Mouse (Mus musculus): Measurements from ENCODE around the gene Rapgef4. TPM values are rescaled to one million over a fixed set of nuclear protein-coding genes. Genes with fewer than 3 reads are reported as not detected.

The Rapgef4 gene
- total RNA-seq, 1 experiment from 2014 or later: 527 TPM

DNA sequence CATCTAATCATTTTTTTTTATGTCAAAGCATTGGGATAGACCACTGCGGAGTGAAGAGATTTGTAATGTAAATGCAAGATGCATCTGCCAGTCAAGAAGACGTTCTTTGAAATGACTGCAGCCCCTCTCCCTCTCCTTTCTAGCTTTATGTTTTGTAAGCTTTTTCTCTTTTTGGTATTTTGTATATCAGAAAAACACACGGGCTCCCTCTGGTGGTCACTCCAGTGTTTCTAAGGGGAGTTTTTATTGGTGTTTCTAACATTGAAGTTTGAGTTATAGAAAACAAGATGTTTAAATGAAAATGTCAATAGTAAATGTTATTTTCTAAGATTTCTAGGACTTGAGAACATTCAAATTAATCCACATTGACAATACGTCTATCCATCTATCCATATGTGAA is 168.0 kb downstream of the Rapgef4 start:
- peak; percentile 75 for DNase-seq

DNA sequence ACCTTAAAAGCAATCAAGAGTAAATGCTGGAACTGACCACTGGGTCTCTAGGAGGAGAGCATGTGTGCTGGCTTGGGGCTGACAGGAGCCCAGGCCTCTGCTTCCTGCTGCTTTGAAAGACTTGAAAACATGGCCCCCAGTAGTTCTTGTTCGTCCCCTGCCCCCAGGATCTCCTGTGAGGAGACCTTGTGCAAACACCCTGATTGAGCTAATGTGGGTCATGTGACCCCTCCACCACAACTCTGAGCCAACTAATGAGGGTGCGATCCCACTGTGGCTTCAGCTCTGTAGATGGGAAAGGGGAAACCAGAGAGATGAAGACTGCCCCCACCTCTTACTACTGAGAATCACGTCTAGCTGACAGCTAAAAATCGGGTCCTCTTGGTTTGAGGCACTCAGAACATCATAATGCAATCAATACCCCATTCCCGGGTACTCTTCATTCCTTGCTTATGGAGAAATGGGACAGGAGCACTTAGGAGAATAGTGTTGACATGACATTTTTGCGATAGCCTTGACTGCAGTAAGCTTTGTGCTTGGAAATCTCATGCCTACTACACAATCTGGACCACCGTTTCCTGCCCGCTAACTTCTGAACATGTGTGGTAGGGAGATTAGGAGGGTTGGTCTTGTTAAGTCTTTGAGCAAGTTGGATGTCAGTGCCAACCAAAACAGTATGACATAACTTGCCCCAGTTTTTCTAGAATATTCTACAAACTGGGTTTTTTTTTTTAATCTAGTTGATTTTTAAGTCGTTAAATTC is 170.9 kb downstream of the Rapgef4 start:
- no peak for DNase-seq

DNA sequence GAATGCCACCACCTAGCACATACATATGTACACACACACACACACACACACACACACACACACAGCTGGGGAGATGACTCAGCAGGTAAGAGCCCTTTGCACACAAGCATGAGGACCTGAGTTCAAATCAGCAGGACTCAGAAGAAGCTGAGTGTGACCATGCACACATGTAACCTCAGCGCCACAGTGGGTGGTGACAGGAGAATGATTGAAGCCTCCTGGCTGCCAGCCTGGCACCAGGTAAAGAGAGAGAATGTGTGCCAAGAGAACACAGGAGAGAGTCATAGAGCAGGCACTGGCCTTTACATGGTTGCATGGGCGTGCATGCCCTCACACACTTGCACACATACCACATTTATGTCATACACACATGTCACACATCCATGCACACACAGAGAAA is 171.7 kb downstream of the Rapgef4 start:
- no peak for DNase-seq

DNA sequence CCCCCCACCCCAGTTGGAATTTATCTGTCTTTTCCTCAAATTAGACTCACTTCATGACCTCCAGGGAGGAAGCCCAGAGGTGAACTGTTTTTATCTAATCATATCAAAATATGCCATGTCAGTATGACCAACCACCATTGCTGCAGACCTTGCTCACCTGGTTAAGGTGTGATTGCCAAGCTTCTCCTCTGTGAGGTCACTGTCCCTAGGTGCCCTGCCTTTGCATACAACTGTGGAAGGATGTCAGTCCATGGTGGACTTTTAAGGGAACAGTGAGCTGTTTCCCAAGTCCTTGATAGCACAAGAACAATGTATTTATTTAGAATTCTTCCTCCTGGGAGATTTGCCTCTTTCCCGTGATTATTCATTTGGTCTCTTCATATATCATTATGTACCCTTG is 172.8 kb downstream of the Rapgef4 start:
- DNase-seq: no peak

DNA sequence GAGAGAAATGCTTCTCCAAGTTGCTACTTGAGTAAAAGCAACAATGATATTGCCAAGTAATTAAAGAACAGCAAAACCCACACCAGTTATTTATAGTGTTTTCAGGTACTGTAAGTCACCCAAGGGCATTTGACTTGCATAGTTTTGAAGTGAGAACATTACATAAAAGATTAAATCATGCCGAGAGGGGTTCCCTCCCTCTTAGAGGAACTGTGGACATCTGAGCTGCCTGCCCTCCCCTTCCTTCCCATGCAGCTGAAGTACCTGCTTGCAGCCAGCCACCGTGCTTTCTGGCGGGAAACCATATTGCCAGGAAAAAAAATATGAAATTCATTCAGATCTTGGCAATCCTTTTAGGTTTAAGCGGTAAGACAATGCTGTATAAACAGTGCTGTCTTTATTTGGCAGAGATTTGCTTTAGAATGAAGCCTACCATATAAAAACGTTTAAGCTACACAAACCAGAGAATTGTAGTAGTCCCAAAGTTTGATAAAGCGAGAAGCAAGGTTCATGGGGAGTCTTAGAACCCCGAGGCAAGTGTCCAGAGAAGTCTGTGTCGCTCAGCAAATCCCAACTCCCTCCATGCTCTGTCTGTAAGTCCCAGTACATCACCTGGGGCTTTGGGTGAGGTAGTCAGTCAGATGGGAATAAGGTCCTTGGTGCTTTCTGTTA is 174.2 kb downstream of the Rapgef4 start:
- no peak for DNase-seq

DNA sequence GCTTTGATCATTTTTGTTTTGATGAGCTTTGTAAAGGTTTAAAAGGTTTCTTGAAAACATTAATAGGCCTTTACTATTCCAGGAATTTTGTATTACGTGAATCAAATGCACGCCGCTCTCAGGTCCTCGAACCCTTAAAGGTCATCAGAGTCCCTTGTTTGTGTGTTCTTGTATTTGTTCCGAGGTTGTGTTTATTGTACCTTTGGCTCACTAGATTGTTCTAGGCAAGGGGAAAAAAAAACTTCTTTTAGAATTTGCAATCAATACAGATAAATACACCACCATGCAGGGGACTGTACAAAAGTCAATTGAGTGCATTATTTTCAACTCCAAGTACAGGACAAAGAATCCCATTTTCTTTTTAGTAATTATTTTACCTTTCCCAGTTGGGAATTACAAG is 175.4 kb downstream of the Rapgef4 start:
- DNase-seq: no peak

DNA sequence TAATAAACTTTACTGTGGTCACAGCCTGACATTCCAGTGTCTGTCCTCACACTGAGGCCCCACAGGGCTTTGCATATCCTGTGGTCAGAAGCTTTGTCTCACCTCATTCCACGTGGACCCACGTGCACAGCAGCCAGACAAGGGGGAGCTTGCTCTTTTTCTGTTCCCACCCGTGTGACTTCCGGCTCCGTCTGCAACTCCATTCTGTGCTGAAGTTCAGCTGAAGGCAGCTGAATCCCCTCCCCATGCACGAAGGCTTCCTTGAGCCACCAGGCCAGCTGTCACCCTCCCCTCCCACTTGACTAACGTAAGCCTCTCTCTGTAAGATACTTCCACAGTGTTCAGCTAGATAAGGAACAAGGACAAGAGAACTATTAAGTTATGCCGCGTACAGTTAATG is 176.5 kb downstream of the Rapgef4 start:
- no peak for DNase-seq

DNA sequence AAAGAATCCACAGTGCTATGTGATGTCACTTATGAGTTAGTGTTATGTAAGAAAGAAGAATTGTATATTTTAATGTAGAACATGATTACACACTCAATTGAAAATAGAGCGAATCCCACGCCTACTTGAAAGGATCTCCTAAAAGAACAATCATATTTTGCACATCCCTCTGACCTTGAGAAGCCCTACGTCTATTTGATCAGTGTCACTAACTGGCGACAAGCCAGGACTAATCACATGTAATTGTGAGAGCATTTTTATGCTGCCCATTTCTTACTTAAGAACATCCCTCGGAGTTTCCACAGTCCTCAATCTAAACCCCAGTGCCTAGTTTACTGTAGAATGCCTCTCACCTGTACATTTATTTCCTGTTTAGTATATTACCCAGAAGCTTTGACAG is 177.0 kb downstream of the Rapgef4 start:
- no peak for DNase-seq

DNA sequence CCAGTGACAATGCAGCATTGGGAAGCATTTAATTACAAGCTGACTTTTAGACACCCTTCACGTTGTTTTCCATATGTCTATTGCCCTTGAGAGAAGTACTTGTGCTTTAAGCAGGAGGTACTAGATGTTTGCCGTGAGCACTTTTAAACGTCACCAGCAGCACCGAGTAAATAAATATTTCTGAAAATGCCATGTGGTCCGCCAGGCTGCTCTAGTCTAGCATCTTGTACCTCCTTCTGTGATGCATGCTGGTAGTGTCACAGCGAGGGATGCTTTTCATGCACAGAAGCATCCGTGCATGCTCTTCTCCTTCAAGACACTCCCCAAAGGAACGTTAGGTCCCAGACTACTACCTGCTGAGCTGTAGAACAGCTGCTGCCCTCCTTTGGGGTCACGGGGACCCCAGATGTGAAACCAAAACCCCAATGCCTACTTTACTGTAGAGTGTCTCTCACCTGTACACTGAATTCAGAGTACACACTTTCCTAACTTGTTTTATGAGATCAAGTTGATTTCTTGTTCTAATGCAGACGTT is 177.7 kb downstream of the Rapgef4 start:
- DNase-seq: no peak

DNA sequence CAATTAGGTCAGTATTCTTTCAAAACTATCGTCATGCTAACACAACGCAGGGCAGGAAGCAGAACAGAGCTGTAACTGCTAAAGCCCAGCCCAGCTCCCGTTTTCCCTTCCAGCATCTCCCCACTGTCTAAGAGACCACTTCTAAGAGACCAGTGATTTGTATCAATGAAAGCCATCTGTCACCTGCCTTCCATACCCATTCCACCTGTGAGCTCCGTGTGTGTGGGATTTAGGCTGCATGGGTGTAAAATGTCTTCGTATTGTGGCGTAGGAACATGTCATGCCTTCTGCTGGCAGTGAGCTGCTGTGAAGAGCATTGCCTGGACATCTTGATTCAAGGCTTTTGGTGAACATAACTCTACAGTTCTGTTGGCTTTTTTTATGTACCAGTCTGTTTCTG is 178.2 kb downstream of the Rapgef4 start:
- no peak for DNase-seq

DNA sequence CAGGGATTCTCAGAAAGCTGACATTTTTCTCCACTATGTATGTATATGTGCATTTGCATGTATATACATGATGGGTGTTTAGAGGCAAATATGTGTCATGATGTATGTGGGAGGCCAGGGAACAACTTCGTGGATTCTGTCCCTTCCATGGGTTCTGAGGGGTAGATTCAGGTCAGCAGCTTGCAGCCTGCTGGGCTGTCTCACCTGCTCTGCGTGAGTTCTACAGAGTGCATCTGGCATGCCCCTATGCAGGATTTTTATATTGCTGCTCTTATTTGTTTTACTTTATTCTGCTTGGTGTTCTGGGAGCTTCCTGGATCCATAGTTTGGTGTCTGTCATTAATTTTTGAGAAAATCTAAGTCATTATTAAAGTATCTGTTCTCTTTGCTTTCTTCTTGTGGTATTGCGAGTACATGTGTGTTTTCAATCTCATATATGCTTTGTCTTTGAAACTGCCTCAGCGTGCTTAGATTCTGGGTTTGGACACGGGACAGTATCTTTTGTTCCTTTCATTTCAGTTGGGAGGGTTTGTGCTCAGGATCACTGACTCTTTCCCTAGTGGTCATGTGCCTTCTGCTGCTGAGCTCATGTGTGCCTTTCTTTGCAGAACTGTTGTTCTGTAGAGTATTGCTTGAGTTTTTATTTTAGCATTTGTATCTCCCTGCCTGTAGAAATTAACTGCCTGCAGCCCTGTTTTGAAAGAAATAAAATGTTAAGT is 184.3 kb downstream of the Rapgef4 start:
- DNase-seq: no peak

DNA sequence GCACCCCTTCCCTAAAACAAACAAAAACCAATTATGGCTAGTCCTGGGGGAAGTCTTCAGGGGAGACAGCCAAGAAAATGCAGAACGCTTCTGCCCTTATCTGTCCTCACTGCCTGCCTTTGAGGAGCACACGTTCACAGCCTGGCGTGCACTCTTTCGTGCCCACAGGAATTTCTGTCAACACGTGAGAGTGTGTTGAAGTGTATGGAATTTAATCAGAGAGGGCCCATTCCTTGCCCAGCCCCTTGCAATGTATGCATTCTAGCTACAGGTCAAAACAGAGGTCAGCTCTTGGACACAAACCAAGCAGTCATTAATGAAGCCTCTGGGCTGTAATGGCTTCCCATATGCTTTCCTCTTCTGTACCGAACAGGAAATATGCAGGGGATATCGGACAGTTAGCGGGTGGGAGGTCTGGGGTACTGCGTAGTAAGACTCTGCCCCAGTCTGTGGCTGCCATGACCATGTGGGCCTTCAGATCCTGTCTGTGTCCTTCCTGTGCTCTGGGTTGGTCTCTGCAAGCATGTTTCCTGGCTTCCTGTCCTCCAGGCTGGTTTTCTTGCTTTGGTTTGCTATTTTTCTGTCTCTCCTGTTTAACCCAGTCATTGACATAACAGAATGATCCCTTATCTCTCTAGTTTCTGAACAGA is 188.5 kb downstream of the Rapgef4 start:
- DNase-seq: no peak

DNA sequence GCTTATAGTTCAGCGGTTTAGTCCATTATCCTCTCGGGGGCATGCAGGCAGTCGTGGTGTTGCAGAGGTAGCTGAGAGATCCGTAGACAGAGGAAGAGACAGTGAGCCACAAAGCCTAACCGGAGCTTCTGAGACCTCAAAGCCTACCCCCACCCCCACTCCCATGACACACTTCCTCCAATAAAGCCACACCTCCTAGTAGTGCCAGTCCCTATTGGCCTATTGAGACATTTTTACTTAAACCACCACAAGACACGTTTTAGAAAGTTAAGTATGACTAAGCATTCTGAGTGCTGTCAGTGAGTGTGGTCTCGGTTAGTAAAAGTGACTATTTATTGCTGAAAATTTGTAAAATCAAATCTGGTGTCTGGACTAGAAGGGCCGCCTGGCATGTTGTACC is 189.5 kb downstream of the Rapgef4 start:
- no peak for DNase-seq

DNA sequence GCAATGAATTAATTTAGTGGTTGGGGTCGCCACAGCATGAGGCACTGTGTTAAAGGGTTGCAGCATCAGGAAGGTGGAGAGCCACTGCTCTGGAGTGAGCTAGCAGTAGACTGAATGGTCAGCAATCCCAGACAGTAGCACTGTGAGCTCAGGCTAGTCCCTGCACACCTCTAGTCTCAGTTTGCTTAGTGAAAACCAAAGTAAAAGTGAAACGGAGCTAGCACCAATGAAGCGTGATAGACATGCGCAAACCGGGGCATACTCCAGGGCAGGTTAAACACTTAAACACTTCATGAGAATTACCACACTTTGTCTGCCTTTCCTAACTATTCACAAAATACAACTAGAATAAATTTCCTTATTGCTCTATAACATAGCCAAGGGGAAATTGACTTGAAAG is 190.2 kb downstream of the Rapgef4 start:
- DNase-seq: no peak

DNA sequence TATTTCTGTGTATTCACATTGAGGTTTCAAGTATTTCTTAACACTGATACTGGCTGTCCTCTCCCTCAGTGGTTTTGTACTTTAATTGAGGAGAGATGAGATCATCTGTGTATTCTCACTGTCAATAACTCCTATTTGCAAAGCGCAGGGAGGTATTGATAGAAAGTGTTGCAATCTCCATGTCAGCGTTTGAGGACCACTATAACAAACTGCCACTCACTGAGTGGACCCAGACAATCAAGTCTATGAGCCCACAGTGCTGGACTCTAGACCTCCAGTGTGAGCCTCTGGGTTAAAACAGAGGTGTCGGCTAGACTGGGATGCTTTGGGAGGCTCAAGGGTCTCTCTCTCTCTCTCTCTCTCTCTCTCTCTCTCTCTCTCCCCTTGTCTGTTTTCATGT is 192.0 kb downstream of the Rapgef4 start:
- no peak for DNase-seq

DNA sequence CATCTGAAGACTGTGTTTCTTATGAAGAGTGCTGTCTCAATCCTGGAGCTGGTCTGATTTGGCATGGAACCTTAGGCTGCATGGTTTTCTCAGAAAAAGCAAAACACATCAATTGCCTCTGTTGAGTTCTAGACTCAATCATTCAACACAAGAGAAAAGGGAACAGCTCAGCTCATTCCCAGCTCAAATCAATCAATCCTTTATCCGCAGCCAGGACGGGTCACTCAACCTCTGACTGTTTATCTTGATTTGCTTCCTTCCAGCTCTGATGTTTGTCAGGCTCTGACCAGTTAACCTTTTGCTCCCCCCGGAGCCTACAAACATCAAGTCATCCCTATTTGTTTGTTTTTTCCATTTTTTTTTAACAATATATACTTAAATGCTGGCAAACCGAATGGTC is 192.8 kb downstream of the Rapgef4 start:
- DNase-seq: no peak

DNA sequence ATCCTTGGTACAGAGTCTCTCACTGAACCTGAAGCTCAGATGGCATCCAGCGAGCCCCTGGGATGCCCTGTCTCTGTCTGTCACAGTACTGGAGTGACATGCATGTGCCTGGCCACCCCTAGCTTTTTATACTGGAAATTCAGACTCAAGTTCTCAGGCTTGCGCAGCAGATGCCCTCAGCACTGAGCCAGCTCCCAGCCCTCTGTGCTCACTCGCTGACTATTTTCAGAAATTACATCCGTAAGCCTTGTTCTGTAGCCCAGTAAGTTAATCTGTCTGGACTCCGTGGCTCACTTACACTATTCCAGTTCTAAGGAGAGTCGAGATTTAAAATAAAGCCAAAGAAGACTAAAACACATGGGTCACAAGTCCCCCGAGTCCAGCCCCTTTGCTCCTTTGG is 194.5 kb downstream of the Rapgef4 start:
- no peak for DNase-seq

DNA sequence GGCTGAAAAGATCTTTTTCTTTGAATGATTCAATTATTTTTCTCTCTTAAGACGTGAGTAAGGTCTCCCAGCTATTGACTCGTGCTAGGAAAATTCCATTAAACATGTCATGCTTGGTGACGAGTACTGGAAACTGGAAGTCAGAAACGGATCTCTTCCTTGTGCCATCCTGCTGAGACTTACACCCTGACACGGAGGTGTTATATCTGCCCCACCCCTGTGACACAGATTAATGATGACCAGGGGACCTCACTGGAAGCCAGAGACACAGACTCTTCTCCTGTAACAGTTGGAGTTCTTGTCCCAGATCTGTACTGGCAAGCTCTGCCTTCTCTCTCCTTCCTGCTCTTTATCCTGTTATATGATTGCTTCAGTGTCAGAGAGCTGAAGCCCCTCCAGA is 194.9 kb downstream of the Rapgef4 start:
- no peak for DNase-seq

DNA sequence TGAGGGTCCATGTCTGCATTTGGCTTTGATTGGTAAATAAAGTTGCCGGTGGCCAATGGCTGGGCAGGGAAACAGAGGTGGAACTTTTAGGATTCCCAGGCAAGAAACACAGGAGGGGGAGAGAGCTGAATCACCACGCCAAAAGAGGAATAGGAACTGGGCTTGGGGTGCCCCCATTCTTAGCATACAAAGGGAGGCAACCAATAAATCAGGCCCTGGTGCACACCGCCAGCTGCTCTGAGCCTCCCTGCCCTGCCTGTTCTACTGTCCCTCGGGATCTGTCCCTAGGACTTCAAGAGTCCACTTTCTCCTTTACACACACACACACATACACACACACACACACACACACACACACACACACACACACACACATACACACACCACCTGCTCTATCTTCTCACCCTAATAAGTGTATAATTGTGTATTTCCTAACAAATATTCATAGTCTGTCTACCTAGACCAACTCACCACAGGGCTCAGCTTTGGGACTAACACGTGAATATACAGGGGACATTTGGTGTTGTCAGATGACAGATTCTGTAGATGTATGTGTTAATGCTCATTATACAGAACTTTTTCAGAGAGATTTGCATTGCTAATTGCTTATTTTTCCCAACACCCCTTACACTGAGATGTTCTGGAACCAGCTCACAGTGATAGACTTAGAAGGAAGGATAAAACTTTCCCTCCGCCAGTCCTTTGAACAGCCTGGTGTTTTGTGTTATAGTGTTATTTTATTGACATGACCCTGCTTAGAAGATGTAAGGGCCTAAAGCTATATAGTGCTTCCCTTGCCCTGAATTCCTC is 196.4 kb downstream of the Rapgef4 start:
- DNase-seq: no peak

DNA sequence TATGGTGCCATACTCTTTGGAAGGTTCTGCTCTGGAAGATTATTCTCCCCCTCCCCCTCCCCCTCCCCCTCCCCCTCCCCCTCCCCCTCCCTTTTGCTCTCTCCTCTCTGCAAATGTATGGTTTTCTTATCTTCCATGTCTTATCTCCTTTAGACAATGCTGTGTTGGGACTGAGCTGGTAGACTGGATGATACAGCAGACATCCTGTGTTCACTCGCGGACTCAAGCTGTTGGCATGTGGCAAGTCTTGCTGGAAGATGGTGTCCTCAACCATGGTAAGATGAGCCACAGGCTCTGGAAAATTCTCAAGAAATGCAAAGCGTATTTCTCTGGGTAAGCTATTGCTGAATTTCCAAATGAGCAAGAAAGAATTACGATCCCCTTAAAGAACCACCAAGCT is 197.0 kb downstream of the Rapgef4 start:
- DNase-seq: no peak

DNA sequence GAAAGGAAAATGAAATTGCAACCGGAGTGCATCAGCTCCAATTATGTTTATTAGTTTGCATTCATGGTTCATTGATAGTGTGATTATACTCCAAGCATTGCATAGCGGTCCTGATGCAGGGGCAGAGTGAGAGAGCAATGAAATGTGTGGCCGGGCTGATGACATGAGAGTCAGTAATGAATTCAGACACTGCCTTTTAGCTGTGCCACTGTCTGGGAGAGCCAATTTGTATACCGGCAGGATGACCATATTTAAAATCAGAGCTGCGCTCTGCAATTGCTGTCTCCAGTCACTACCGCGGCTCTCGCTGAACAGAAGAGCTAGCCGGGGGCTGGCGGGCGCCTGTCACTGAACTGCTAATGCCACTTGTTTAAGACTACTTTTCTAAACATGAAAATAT is 197.5 kb downstream of the Rapgef4 start:
- no peak for DNase-seq

Data from adrenal gland, postnatal 25 days (tissue).